Mouse (Mus musculus): Measurements from ENCODE around the gene Natd1.

DNA sequence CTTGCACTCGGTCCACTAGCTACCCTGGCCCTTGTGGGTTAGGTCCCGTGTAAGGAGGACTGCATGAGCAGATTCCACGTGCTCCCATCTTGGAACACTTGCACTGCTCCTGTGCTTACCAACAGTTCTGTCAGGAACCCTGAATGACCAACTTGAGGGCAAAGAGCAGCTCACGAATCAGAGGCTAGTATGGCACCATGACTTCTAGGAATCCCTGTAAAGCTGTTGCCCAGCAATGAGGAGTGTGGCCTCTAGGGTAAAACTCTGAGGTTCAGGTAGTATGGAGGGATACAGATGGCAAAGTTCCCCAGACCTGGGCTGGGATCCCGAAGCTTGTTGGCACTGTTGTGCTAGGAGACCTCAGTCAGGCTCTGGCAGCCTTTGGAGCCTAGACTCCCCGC is 10.9 kb downstream of the Natd1 start:
- TF ChIP-seq MAFK (IDR thresholded peaks at IDR 0.05; ENCODE audit: insufficient read depth, low read depth, low read length) (no peak), ZNF384 (IDR thresholded peaks at IDR 0.05; ENCODE audit: low read depth, low read length) (no peak), ZC3H11A (IDR thresholded peaks at IDR 0.05; ENCODE audit: borderline replicate concordance, low read depth, low read length) (no peak), CHD2 (IDR thresholded peaks at IDR 0.05; ENCODE audit: low read depth, low read length) (no peak), HCFC1 (IDR thresholded peaks at IDR 0.05; ENCODE audit: borderline replicate concordance, insufficient read depth, low read length) (no peak)
